Comparison of ENCODE assay signal across 8 mouse cellular contexts in genomic region chr9:72530824-72531223, GRCm38 (mm10). TPM values are rescaled to one million over a fixed set of nuclear protein-coding genes. Genes with fewer than 3 reads are reported as not detected.
DNase-seq lines count a peak whose midpoint lies in the region; ATAC-seq and TF ChIP-seq lines count a peak whose summit lies in the region.

No protein-coding gene starts in this region.

- no peak for DNase-seq in frontal cortex, adult 2 months (ENCODE audit: extremely low spot score in 1 of 2, low spot score in 1 of 2)
- peak; percentile 62 for DNase-seq in MEL (ENCODE audit: low read depth, low spot score)
- no peak for DNase-seq in forebrain, postnatal 0 days
- peak; percentile 16 for DNase-seq in hindlimb bud, embryonic 11.5 days (ENCODE audit: extremely low spot score, low read depth, low spot score)
- DNase-seq in skeletal muscle tissue, adult 2 months (ENCODE audit: low read depth, low spot score): peak; percentile 87
- DNase-seq in frontal cortex, postnatal 25 days (ENCODE audit: low spot score in 2 of 2): no peak

- peak overlapping the region; percentile 76 for H3K27ac ChIP-seq in MEL (ENCODE audit: control insufficient read depth, low read depth, low read length)
- peak overlapping the region; percentile 100 for H3K27ac ChIP-seq in forebrain, postnatal 0 days (ENCODE audit: low read depth, low read length)
- H3K27ac ChIP-seq in liver, embryonic 12.5 days: peak overlapping the region; percentile 92

- no peaks in the 10 kb centered on the region for H3K9me3 ChIP-seq in MEL (replicated peaks; ENCODE audit: insufficient read depth, low read length)
- H3K9me3 ChIP-seq in forebrain, postnatal 0 days (ENCODE audit: low read length): no peaks in the 10 kb centered on the region
- no peaks in the 10 kb centered on the region for H3K9me3 ChIP-seq in liver, embryonic 12.5 days (replicated peaks)

- peak overlapping the region; percentile 100 for H3K9ac ChIP-seq in MEL (ENCODE audit: control insufficient read depth, low read depth, low read length, poor library complexity, severe bottlenecking)
- H3K9ac ChIP-seq in forebrain, postnatal 0 days: peak overlapping the region; percentile 97
- H3K9ac ChIP-seq in liver, embryonic 12.5 days: peak overlapping the region; percentile 95; the same call in 1 of the 2 replicates

- TF ChIP-seq RAD21 in MEL (IDR thresholded peaks at IDR 0.05; ENCODE audit: low read depth, low read length): no peak

- ATAC-seq in frontal cortex, adult (ENCODE audit: low TSS enrichment): peak; percentile 2; the same call in 1 of the 2 replicates
- no peak for ATAC-seq in forebrain, postnatal 0 days
- ATAC-seq in liver, embryonic 12.5 days: no peak

- no peak for TF ChIP-seq CTCF in MEL (IDR thresholded peaks at IDR 0.05 in 2 of 3, conservative IDR thresholded peaks at IDR 0.05 in 1 of 3; ENCODE audit: control insufficient read depth in 1 of 3, insufficient read depth in 1 of 3, low read depth in 2 of 3, low read length in 3 of 3, poor library complexity in 1 of 3, severe bottlenecking in 1 of 3)
- no peak for TF ChIP-seq CTCF in forebrain, postnatal 0 days (IDR thresholded peaks at IDR 0.05; ENCODE audit: low read depth)

- TF ChIP-seq EP300 in MEL (IDR thresholded peaks at IDR 0.05; ENCODE audit: low read depth in 1 of 2, low read length in 2 of 2): no peak

- H3K4me2 ChIP-seq in forebrain, postnatal 0 days (ENCODE audit: low read depth): peak overlapping the region; percentile 54
- peak overlapping the region; percentile 96 for H3K4me2 ChIP-seq in liver, embryonic 12.5 days

- no peaks in the 10 kb centered on the region for H3K27me3 ChIP-seq in MEL (ENCODE audit: control insufficient read depth in 1 of 2, insufficient read depth in 2 of 2, low read length in 2 of 2)
- H3K27me3 ChIP-seq in forebrain, postnatal 0 days (ENCODE audit: insufficient read depth, low read length): no peaks in the 10 kb centered on the region
- no peaks in the 10 kb centered on the region for H3K27me3 ChIP-seq in liver, embryonic 12.5 days (replicated peaks)

- H3K4me3 ChIP-seq in MEL (ENCODE audit: control insufficient read depth in 1 of 2, insufficient read depth in 1 of 2, low read depth in 2 of 2, low read length in 2 of 2): peak overlapping the region; percentile 73 to 84
- H3K4me3 ChIP-seq in forebrain, postnatal 0 days (ENCODE audit: low read depth, low read length): peak overlapping the region; percentile 96
- H3K4me3 ChIP-seq in liver, embryonic 12.5 days: peak overlapping the region; percentile 96

- peaks cover 0 to 19% of the 10 kb centered on the region in 2 experiments; a peak in 2 of 4 replicates for H3K36me3 ChIP-seq in MEL (ENCODE audit: control insufficient read depth in 1 of 2, insufficient read depth in 2 of 2, low read length in 2 of 2)
- no peaks in the 10 kb centered on the region for H3K36me3 ChIP-seq in forebrain, postnatal 0 days (ENCODE audit: insufficient read depth)
- no peaks in the 10 kb centered on the region for H3K36me3 ChIP-seq in liver, embryonic 12.5 days

- peaks cover 10% of the 10 kb centered on the region in 2 experiments; a peak in 3 of 4 replicates for H3K4me1 ChIP-seq in MEL (ENCODE audit: control insufficient read depth in 1 of 2, insufficient read depth in 2 of 2, low read length in 2 of 2)
- peaks cover 7% of the 10 kb centered on the region for H3K4me1 ChIP-seq in forebrain, postnatal 0 days (ENCODE audit: insufficient read depth)
- peaks cover 34% of the 10 kb centered on the region for H3K4me1 ChIP-seq in liver, embryonic 12.5 days

- WGBS in forebrain, postnatal 0 days: 12% methylated on average over 4 of the region's 4 CpGs
- 47% methylated on average over 4 of the region's 4 CpGs for WGBS in liver, embryonic 12.5 days (ENCODE audit: insufficient replicate concordance)

- peaks cover 18% of the 10 kb centered on the region for H3K79me2 ChIP-seq in MEL (ENCODE audit: control insufficient read depth, insufficient read depth, low read length, poor library complexity)

- no peak for TF ChIP-seq POLR2A in MEL (IDR thresholded peaks at IDR 0.05; ENCODE audit: control insufficient read depth in 1 of 2, insufficient read depth in 1 of 2, low read depth in 1 of 2, low read length in 2 of 2, poor library complexity in 1 of 2)

TF ChIP-seq in MEL, 35 proteins besides CTCF, POLR2A, EP300 and RAD21:
- TF ChIP-seq ELF1 (IDR thresholded peaks at IDR 0.05; ENCODE audit: low read depth, low read length) (no peak), CHD2 (IDR thresholded peaks at IDR 0.05; ENCODE audit: low read length) (no peak), POLR2AphosphoS5 (IDR thresholded peaks at IDR 0.05; ENCODE audit: borderline replicate concordance, low read depth, low read length) (no peak), NELFE (IDR thresholded peaks at IDR 0.05; ENCODE audit: low read depth, low read length) (no peak), MAFK (IDR thresholded peaks at IDR 0.05; ENCODE audit: borderline replicate concordance, low read depth, low read length) (no peak)

RNA-seq across cellular contexts. Expression of gene Rfx7, which starts 1.2 kb away (rescaled TPM):
- 19.9 and 21.2 TPM in 2 replicates for polyA plus RNA-seq in frontal cortex, adult 2 months (2012; rRNA removed)
- total RNA-seq in MEL (2012; rRNA removed): 6.2 and 9.3 TPM in 2 replicates
- polyA plus RNA-seq in MEL (2012; ENCODE audit: insufficient read depth in 1 of 2, insufficient read length in 2 of 2, low read depth in 1 of 2, low replicate concordance in 2 of 2, missing spikeins in 1 of 2): 10 to 100 TPM; 19.9 to 30.5 TPM
- 29.5 and 44.8 TPM in 2 replicates for total RNA-seq in forebrain, postnatal 0 days (2014; rRNA removed)
- 7.7 and 10.8 TPM in 2 replicates for polyA plus RNA-seq in forebrain, postnatal 0 days (2015; fragmentation: Nextera tagmentation; extraction: Ambion mirVana)
- 5.7 and 7.0 TPM in 2 replicates for polyA plus RNA-seq in liver, embryonic 12.5 days (2016; fragmentation: Nextera tagmentation; extraction: Ambion mirVana)

RNA-seq across cellular contexts. Expression of gene Tex9, which starts 38.8 kb away (rescaled TPM):
- polyA plus RNA-seq in frontal cortex, adult 2 months (2012; rRNA removed): 20.3 and 24.5 TPM in 2 replicates
- total RNA-seq in MEL (2012; rRNA removed): 7.0 and 7.9 TPM in 2 replicates
- polyA plus RNA-seq in MEL (2012; ENCODE audit: insufficient read depth in 1 of 2, insufficient read length in 2 of 2, low read depth in 1 of 2, low replicate concordance in 2 of 2, missing spikeins in 1 of 2): 10 to 100 TPM in 1 of 2 experiments, not detected in 1; 17.1 TPM
- total RNA-seq in forebrain, postnatal 0 days (2014; rRNA removed): 19.2 and 33.8 TPM in 2 replicates
- polyA plus RNA-seq in forebrain, postnatal 0 days (2015; fragmentation: Nextera tagmentation; extraction: Ambion mirVana): 19.8 and 29.3 TPM in 2 replicates
- polyA plus RNA-seq in liver, embryonic 12.5 days (2016; fragmentation: Nextera tagmentation; extraction: Ambion mirVana): 9.1 and 11.4 TPM in 2 replicates

Comparison
In these comparisons a context has a peak if more than half of its experiments do, and no peak if none do; other contexts are left out.
1. DNase-seq: peak in MEL (single experiment), hindlimb bud, embryonic 11.5 days (single experiment) and skeletal muscle tissue, adult 2 months (single experiment); none in frontal cortex, adult 2 months (0 of 2), forebrain, postnatal 0 days (single experiment) and frontal cortex, postnatal 25 days (0 of 2).
2. Peak in every context shown above with its lines, with median percentiles within 50 percentile points of each other: H3K27ac ChIP-seq, H3K4me3 ChIP-seq and H3K9ac ChIP-seq.